9 mouse cellular contexts compared by ENCODE assay signal in genomic region chrX:17590745-17591144, GRCm38 (mm10). TPM values are rescaled to one million over a fixed set of nuclear protein-coding genes. Genes with fewer than 3 reads are reported as not detected.
A peak's percentile ranks its signal among the peaks of the same experiment; 100 is the strongest.
DNase-seq lines count a peak whose midpoint lies in the region; ATAC-seq and TF ChIP-seq lines count a peak whose summit lies in the region.
"Had no signal": no experiment of that assay in that cellular context is flagged by ENCODE, and none has a peak within 500 bp of the region (broad histone marks: within the 10 kb centered on the region; RNA-seq: fewer than 3 reads in every experiment).

No protein-coding gene starts in this region.

- no peaks in the 10 kb centered on the region for H3K36me3 ChIP-seq in hindbrain, embryonic 14.5 days (replicated peaks; ENCODE audit: control insufficient read depth, insufficient read depth)
- H3K36me3 ChIP-seq in hindbrain, embryonic 11.5 days (ENCODE audit: control insufficient read depth, insufficient read depth, low read length), result no peaks in the 10 kb centered on the region
- H3K36me3 ChIP-seq: liver, embryonic 15.5 days had no signal

- DNase-seq in hindbrain, embryonic 14.5 days (ENCODE audit: low spot score), result no peak
- no peak for DNase-seq in hindbrain, embryonic 11.5 days (ENCODE audit: low spot score)
- peak; percentile 85 for DNase-seq in 3T3-L1 (ENCODE audit: low read depth, low spot score)
- DNase-seq in gastrocnemius, postnatal 14 days, result peak; percentile 37
- DNase-seq in layer of hippocampus, adult 9-11 months, result peak; percentile 59
- peak; percentile 70 for DNase-seq in skeletal muscle tissue, adult 2 months (ENCODE audit: low read depth, low spot score)
- no peak for DNase-seq in urinary bladder, postnatal 10 days (ENCODE audit: low spot score)

- 29% methylated on average over 1 of the region's 1 CpGs for WGBS in hindbrain, embryonic 14.5 days
- 47% methylated on average over 1 of the region's 1 CpGs for WGBS in hindbrain, embryonic 11.5 days

- ATAC-seq in hindbrain, embryonic 14.5 days (ENCODE audit: low FRiP score), result 0 out of 2 replicates have a peak, but pooled peaks have one; percentile 48
- no peak for ATAC-seq in hindbrain, embryonic 11.5 days (ENCODE audit: low FRiP score)

- no peak overlapping the region for H3K27ac ChIP-seq in hindbrain, embryonic 14.5 days
- no peak overlapping the region for H3K27ac ChIP-seq in hindbrain, embryonic 11.5 days (ENCODE audit: low read depth, low read length)
- peak overlapping the region; percentile 89 for H3K27ac ChIP-seq in bone marrow macrophage, adult 2 months (ENCODE audit: insufficient read depth, low read depth, low read length)
- H3K27ac ChIP-seq: liver, embryonic 15.5 days had no signal

- no peak overlapping the region for H3K4me2 ChIP-seq in hindbrain, embryonic 14.5 days (replicated peaks)
- H3K4me2 ChIP-seq in hindbrain, embryonic 11.5 days (replicated peaks; ENCODE audit: low read depth, low read length), result no peak overlapping the region
- H3K4me2 ChIP-seq: liver, embryonic 15.5 days had no signal

- H3K4me3 ChIP-seq in hindbrain, embryonic 14.5 days (replicated peaks; ENCODE audit: low read length), result no peak overlapping the region
- H3K4me3 ChIP-seq in hindbrain, embryonic 11.5 days (ENCODE audit: low read depth, low read length), result no peak overlapping the region
- H3K4me3 ChIP-seq in bone marrow macrophage, adult 2 months (ENCODE audit: insufficient read depth, low read length), result no peak overlapping the region
- H3K4me3 ChIP-seq: liver, embryonic 15.5 days had no signal

- TF ChIP-seq POLR2A in bone marrow macrophage, adult 2 months (IDR thresholded peaks at IDR 0.05; ENCODE audit: borderline replicate concordance, low read depth, low read length), result no peak

- H3K4me1 ChIP-seq in hindbrain, embryonic 14.5 days (replicated peaks; ENCODE audit: control insufficient read depth, insufficient read depth, low read length), result no peaks in the 10 kb centered on the region
- H3K4me1 ChIP-seq in hindbrain, embryonic 11.5 days (replicated peaks; ENCODE audit: control insufficient read depth, insufficient read depth, low read length), result no peaks in the 10 kb centered on the region
- H3K4me1 ChIP-seq in bone marrow macrophage, adult 2 months (ENCODE audit: control insufficient read depth, insufficient read depth, low read length), result peaks cover 4% of the 10 kb centered on the region
- H3K4me1 ChIP-seq: liver, embryonic 15.5 days had no signal

- H3K27me3 ChIP-seq in hindbrain, embryonic 14.5 days (ENCODE audit: control insufficient read depth, insufficient read depth, low read length), result no peaks in the 10 kb centered on the region
- H3K27me3 ChIP-seq in hindbrain, embryonic 11.5 days (ENCODE audit: control insufficient read depth, insufficient read depth, low read length), result no peaks in the 10 kb centered on the region
- H3K27me3 ChIP-seq: liver, embryonic 15.5 days had no signal

- no peak overlapping the region for H3K9ac ChIP-seq in hindbrain, embryonic 14.5 days
- H3K9ac ChIP-seq in hindbrain, embryonic 11.5 days (ENCODE audit: low read depth, low read length), result no peak overlapping the region
- H3K9ac ChIP-seq: liver, embryonic 15.5 days had no signal

- no peak for TF ChIP-seq CTCF in bone marrow macrophage, adult 2 months (IDR thresholded peaks at IDR 0.05; ENCODE audit: low read depth, low read length)

- intact Hi-C loops in gastrocnemius, postnatal 14 days (cut with DNase I; ENCODE audit: low total_unique reads), result no loop called here

- no peaks in the 10 kb centered on the region for H3K9me3 ChIP-seq in hindbrain, embryonic 14.5 days (ENCODE audit: control insufficient read depth, low read length)
- no peaks in the 10 kb centered on the region for H3K9me3 ChIP-seq in hindbrain, embryonic 11.5 days (ENCODE audit: control insufficient read depth, low read length)
- H3K9me3 ChIP-seq: liver, embryonic 15.5 days had no signal

RNA-seq across cellular contexts. Expression of gene Fundc1, which starts 18.6 kb away (rescaled TPM):
- 63.2 and 66.4 TPM in 2 replicates for polyA plus RNA-seq in hindbrain, embryonic 14.5 days (2014; fragmentation: Nextera tagmentation; extraction: Ambion mirVana)
- 57.2 and 59.0 TPM in 2 replicates for polyA plus RNA-seq in hindbrain, embryonic 11.5 days (2014; fragmentation: Nextera tagmentation; extraction: Ambion mirVana)
- polyA plus RNA-seq in bone marrow macrophage, adult 2 months (2012; ENCODE audit: insufficient read depth, insufficient read length, missing spikeins), result 57.5 and 60.2 TPM in 2 replicates
- total RNA-seq in gastrocnemius, postnatal 14 days (2021), result 10 to 100 TPM; 23.7 to 25.9 TPM

Comparison
In these comparisons a context has a peak if more than half of its experiments do, and no peak if none do; other contexts are left out.
1. DNase-seq: peak in 3T3-L1 (single experiment), gastrocnemius, postnatal 14 days (single experiment), layer of hippocampus, adult 9-11 months (single experiment) and skeletal muscle tissue, adult 2 months (single experiment); none in hindbrain, embryonic 14.5 days (single experiment), hindbrain, embryonic 11.5 days (single experiment) and urinary bladder, postnatal 10 days (single experiment).